Mouse (Mus musculus): ENCODE data around the gene Tmem87a. TPM values are rescaled to one million over a fixed set of nuclear protein-coding genes. Genes with fewer than 3 reads are reported as not detected.
A peak's percentile ranks its signal among the peaks of the same experiment; 100 is the strongest.

Gene Tmem87a
- polyA plus RNA-seq, 1 experiment from 2014 or later = 10.8 TPM

GRCm38 (mm10) chr2:120403653-120403985, 294 bp downstream of the Tmem87a start, which contains the start of gene Ganc:
Ganc (plus strand) TSS chr2:120403896.
- no peaks in the 10 kb centered on the region for H3K36me3 ChIP-seq
- peak; percentile 79 for ATAC-seq (ENCODE audit: borderline replicate concordance, extremely low read depth, low FRiP score, low TSS enrichment)
- no peaks in the 10 kb centered on the region for H3K27me3 ChIP-seq
- peak within 1 kb of the TSS; percentile 77 for H3K9ac ChIP-seq
- H3K4me3 ChIP-seq = peak within 1 kb of the TSS; percentile 61
- H3K4me1 ChIP-seq = peaks cover 16% of the 10 kb centered on the region
- WGBS = 0% methylated on average over 17 of the region's 17 CpGs
- H3K4me2 ChIP-seq = peak within 1 kb of the TSS; percentile 66
- no peaks in the 10 kb centered on the region; the same call in 1 of the 2 replicates for H3K9me3 ChIP-seq
- peak within 1 kb of the TSS; percentile 96 for H3K27ac ChIP-seq

DNA sequence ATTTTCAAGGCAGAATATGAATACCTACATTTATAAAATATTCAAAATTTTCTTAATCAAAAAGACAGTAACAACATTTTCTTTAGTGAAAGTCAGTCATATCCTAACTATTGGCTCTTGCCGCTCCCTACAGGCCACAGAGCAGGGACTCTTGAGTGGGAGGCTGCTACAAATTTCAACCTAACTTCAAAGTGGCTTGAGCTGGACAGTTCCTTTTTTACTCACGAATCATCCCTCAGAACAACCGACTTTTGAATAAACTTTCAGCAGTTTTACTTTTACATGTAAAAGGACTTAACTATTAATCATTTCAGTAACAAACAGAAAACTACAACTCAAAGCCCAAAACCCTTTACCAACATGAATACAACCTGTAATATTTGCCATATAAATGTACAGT, 1.1 kb downstream of the Tmem87a start:
- Histone ChIP-seq H3K36me3 (peaks cover 6% of the 10 kb centered on the region; the same call in 1 of the 2 replicates), H3K9me3 (no peaks in the 10 kb centered on the region), H3K4me1 (peaks cover 16% of the 10 kb centered on the region), H3K9ac (peak overlapping the region; percentile 77), H3K4me2 (peak overlapping the region; percentile 66), H3K27me3 (no peaks in the 10 kb centered on the region), H3K27ac (no peak overlapping the region), H3K4me3 (peak overlapping the region; percentile 61)
- ATAC-seq (ENCODE audit: borderline replicate concordance, extremely low read depth, low FRiP score, low TSS enrichment) = no peak
- 29% methylated on average over 3 of the region's 3 CpGs for WGBS

- 85% methylated on average over 1 of the region's 1 CpGs for WGBS
- H3K4me1 ChIP-seq = peaks cover 8% of the 10 kb centered on the region
- no peak for ATAC-seq (ENCODE audit: borderline replicate concordance, extremely low read depth, low FRiP score, low TSS enrichment)
- H3K27me3 ChIP-seq = no peaks in the 10 kb centered on the region
- H3K36me3 ChIP-seq = peaks cover 35% of the 10 kb centered on the region
- H3K27ac ChIP-seq = no peak overlapping the region
- no peak overlapping the region for H3K9ac ChIP-seq
- H3K4me3 ChIP-seq = no peak overlapping the region
- no peak overlapping the region for H3K4me2 ChIP-seq
- no peaks in the 10 kb centered on the region for H3K9me3 ChIP-seq
Observed at GRCm38 (mm10) chr2:120397951-120398350, 6.0 kb downstream of the Tmem87a start.

DNA sequence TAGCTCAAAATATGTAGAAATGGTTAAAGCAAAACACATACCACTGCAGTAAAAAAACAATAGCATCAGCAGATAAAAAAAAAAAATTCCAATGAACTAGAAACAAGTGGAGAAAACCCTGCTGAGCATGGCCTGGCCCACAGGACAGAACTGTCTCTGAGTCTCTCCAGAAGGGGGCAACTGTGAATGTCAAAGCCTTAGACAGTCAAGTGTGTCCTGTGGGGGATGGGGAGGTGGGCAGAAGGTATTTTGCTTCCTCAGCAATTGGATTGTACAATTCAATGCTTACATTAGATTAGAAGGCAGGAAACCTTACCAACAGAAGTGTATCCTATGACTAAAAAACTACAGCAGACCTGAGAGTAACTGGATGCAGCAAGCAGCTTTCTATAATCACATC, 11.5 kb downstream of the Tmem87a start:
- no peak for ATAC-seq (ENCODE audit: borderline replicate concordance, extremely low read depth, low FRiP score, low TSS enrichment)
- Histone ChIP-seq H3K4me3 (no peak overlapping the region), H3K27ac (no peak overlapping the region), H3K4me2 (no peak overlapping the region), H3K36me3 (peaks cover 62% of the 10 kb centered on the region), H3K9me3 (no peaks in the 10 kb centered on the region), H3K27me3 (no peaks in the 10 kb centered on the region), H3K9ac (no peak overlapping the region), H3K4me1 (no peaks in the 10 kb centered on the region)

- no peak for ATAC-seq (ENCODE audit: borderline replicate concordance, extremely low read depth, low FRiP score, low TSS enrichment)
- H3K9ac ChIP-seq = no peak overlapping the region
- WGBS = 82% methylated on average over 1 of the region's 1 CpGs
- peaks cover 56% of the 10 kb centered on the region for H3K36me3 ChIP-seq
- H3K9me3 ChIP-seq = no peaks in the 10 kb centered on the region
- H3K4me2 ChIP-seq = no peak overlapping the region
- H3K4me1 ChIP-seq = no peaks in the 10 kb centered on the region
- no peak overlapping the region for H3K4me3 ChIP-seq
- H3K27me3 ChIP-seq = no peaks in the 10 kb centered on the region
- H3K27ac ChIP-seq = no peak overlapping the region
Observed at GRCm38 (mm10) chr2:120390934-120391333, 13.0 kb downstream of the Tmem87a start.

DNA sequence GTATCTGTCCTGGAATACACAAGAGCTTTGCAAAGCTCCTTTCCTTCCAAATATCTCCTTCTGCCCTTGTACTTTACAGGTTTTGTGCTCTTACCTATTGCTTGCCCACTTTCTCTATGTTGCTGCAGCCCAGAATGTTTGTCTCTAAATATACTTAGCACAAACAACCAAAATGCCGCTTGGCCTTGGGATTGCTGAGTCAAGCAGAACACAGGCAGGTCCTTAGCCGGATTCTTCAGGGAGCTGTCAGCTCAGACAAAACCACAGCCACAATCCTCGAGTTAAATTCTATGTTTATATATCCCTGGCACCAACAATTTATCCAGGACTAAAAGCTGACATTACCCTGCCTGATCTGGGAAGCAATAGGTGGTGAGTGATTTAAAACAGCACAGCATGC, 14.5 kb downstream of the Tmem87a start:
- Histone ChIP-seq H3K4me1 (no peaks in the 10 kb centered on the region), H3K27me3 (no peaks in the 10 kb centered on the region), H3K27ac (no peak overlapping the region), H3K9me3 (no peaks in the 10 kb centered on the region), H3K4me3 (no peak overlapping the region), H3K36me3 (peaks cover 55% of the 10 kb centered on the region), H3K4me2 (no peak overlapping the region), H3K9ac (no peak overlapping the region)
- 66% methylated on average over 3 of the region's 3 CpGs for WGBS
- no peak for ATAC-seq (ENCODE audit: borderline replicate concordance, extremely low read depth, low FRiP score, low TSS enrichment)

DNA sequence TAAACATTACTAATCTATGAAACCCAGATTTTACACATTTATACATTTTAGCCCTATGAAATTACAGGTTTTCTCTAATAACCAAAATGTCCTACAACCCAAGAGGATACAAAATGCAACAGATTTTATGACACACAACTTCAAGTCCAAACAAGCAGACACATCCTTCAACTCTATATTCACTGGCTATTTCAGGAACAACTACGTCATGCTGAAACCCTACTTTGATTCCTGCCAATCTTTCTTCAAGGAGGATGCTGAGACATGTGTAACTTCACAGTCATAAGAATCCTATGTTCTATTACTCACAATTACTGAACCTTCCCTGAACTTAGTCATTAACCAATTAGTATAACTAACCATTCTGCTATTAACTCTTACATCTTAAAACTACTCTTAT, 16.6 kb downstream of the Tmem87a start:
- Histone ChIP-seq H3K27me3 (no peaks in the 10 kb centered on the region), H3K4me1 (no peaks in the 10 kb centered on the region), H3K27ac (no peak overlapping the region), H3K4me2 (no peak overlapping the region), H3K36me3 (peaks cover 57% of the 10 kb centered on the region), H3K4me3 (no peak overlapping the region), H3K9ac (no peak overlapping the region), H3K9me3 (no peaks in the 10 kb centered on the region)
- 94% methylated on average over 1 of the region's 1 CpGs for WGBS
- no peak for ATAC-seq (ENCODE audit: borderline replicate concordance, extremely low read depth, low FRiP score, low TSS enrichment)

DNA sequence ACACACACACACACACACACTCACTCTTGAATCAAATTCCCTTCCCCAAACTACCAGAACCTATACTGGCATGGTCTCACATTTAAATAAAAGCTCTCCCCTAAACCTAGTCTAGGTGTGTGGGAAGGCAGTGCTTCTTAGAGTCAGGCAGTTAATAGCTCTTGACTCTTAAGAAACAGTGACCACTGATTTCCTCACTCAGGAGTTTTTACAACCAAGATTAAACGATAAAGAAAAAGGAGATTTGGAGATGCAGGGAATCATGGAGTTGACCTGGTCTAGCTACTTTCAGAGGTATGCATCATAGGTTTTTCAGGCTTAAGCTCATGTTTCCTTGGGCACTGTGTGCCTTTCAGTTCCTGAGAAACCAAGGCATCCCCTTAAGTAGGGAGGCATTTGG, 17.6 kb downstream of the Tmem87a start:
- peaks cover 62% of the 10 kb centered on the region for H3K36me3 ChIP-seq
- H3K9ac ChIP-seq = no peak overlapping the region
- H3K4me1 ChIP-seq = no peaks in the 10 kb centered on the region
- no peaks in the 10 kb centered on the region for H3K9me3 ChIP-seq
- H3K27me3 ChIP-seq = no peaks in the 10 kb centered on the region
- H3K4me3 ChIP-seq = no peak overlapping the region
- ATAC-seq (ENCODE audit: borderline replicate concordance, extremely low read depth, low FRiP score, low TSS enrichment) = no peak
- H3K27ac ChIP-seq = no peak overlapping the region
- H3K4me2 ChIP-seq = no peak overlapping the region
- WGBS = 93% methylated on average over 1 of the region's 1 CpGs

GRCm38 (mm10) chr2:120373858-120374257, 30.1 kb downstream of the Tmem87a start:
- no peak for ATAC-seq (ENCODE audit: borderline replicate concordance, extremely low read depth, low FRiP score, low TSS enrichment)
- Histone ChIP-seq H3K4me2 (no peak overlapping the region), H3K9ac (no peak overlapping the region), H3K27ac (no peak overlapping the region), H3K4me3 (no peak overlapping the region), H3K27me3 (no peaks in the 10 kb centered on the region), H3K36me3 (peaks cover 51% of the 10 kb centered on the region), H3K9me3 (no peaks in the 10 kb centered on the region), H3K4me1 (no peaks in the 10 kb centered on the region)
- WGBS = 87% methylated on average over 4 of the region's 4 CpGs

GRCm38 (mm10) chr2:120367416-120368207, 36.3 kb downstream of the Tmem87a start:
- Histone ChIP-seq H3K9ac (no peak overlapping the region), H3K27ac (no peak overlapping the region), H3K4me1 (no peaks in the 10 kb centered on the region), H3K27me3 (no peaks in the 10 kb centered on the region), H3K36me3 (peaks cover 58% of the 10 kb centered on the region), H3K4me2 (no peak overlapping the region), H3K4me3 (no peak overlapping the region), H3K9me3 (no peaks in the 10 kb centered on the region)
- ATAC-seq (ENCODE audit: borderline replicate concordance, extremely low read depth, low FRiP score, low TSS enrichment) = no peak
- 95% methylated on average over 4 of the region's 4 CpGs for WGBS

DNA sequence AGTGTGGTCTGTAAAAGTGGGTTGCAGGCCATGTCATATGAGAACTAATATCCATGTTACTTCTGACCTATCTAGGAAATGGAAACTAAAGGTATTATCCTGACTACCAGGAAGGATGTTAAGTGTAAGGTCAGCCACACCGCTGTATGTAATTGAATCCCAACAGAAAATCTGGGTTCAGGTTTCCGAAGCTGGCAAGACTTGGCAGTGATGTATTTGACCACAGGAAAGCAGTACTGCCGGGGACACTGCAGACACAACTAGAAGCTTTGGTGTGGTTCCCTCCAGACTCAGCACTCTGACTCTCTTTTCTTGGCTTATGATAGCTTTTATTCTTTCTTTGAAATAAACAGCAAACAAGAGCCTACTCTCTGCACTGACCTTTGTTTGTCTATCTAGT, 37.4 kb downstream of the Tmem87a start:
- 82% methylated on average over 3 of the region's 3 CpGs for WGBS
- H3K36me3 ChIP-seq = peaks cover 62% of the 10 kb centered on the region

DNA sequence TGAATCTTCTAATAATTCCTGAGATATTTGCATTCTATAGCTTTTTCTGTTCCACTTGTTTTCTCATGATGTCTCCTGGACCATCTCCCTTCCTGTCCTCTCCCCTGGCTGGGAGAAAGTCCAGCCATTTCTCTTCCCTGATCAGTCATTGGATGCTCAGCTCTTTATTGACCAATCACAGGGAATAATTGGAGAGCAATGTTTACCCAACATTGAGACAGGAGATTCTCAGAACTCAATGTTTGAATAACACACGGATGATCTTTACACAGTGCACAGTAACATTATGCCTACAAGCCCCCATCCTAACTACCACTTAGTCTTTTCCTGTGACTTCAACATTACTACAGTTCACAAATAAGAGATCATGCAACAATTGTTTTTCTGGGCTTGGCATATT, 43.5 kb downstream of the Tmem87a start:
- Histone ChIP-seq H3K9ac (no peak overlapping the region), H3K4me2 (no peak overlapping the region), H3K9me3 (no peaks in the 10 kb centered on the region), H3K27me3 (no peaks in the 10 kb centered on the region), H3K4me3 (no peak overlapping the region), H3K4me1 (no peaks in the 10 kb centered on the region), H3K36me3 (peaks cover 56% of the 10 kb centered on the region), H3K27ac (no peak overlapping the region)
- no peak for ATAC-seq (ENCODE audit: borderline replicate concordance, extremely low read depth, low FRiP score, low TSS enrichment)
- 57% methylated on average over 1 of the region's 1 CpGs for WGBS

More for the DNA sequence above, 37.4 kb downstream of the Tmem87a start:
- Histone ChIP-seq H3K27me3 (no peaks in the 10 kb centered on the region), H3K4me3 (no peak overlapping the region), H3K9me3 (no peaks in the 10 kb centered on the region), H3K9ac (no peak overlapping the region), H3K27ac (no peak overlapping the region), H3K4me2 (no peak overlapping the region), H3K4me1 (no peaks in the 10 kb centered on the region)
- ATAC-seq (ENCODE audit: borderline replicate concordance, extremely low read depth, low FRiP score, low TSS enrichment) = no peak

Data from lung, embryonic 15.5 days (tissue).